In the genomic region with DNA sequence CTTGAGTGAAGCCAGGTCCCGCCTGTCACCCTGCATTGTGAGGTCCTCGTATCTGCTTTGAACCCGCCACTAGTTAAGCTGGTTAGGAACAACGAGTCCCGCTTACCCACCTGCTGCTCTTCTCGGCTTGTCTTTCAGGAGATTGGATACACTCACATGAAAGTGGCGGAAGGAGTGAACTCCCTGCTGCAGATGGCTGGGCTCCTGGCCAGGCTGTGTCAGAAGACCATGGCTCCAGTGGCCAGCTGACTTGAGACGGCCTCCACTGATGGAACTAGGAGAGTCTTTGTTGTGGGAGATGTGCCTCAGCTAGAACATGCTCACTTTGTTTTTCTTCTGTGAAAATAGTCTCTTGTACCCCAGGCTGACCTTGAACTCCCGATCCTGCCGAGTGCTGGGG, we compare ENCODE assay signal across 18 mouse cellular contexts. TPM values are rescaled to one million over a fixed set of nuclear protein-coding genes. Genes with fewer than 3 reads are reported as not detected.
A peak's percentile ranks its signal among the peaks of the same experiment; 100 is the strongest.
DNase-seq lines count a peak whose midpoint lies in the region; ATAC-seq and TF ChIP-seq lines count a peak whose summit lies in the region.
"Had no signal": no experiment of that assay in that cellular context is flagged by ENCODE, and none has a peak within 500 bp of the region (broad histone marks: within the 10 kb centered on the region; RNA-seq: fewer than 3 reads in every experiment).

No protein-coding gene starts in this region.

- no peak for TF ChIP-seq EP300 in CH12.LX (IDR thresholded peaks at IDR 0.05; ENCODE audit: low read length)

- TF ChIP-seq CTCF in CH12.LX (conservative IDR thresholded peaks at IDR 0.05 in 1 of 2, IDR thresholded peaks at IDR 0.05 in 1 of 2; ENCODE audit: low read depth in 2 of 2, low read length in 2 of 2) = no peak

- no peak for ATAC-seq in heart, embryonic 12.5 days (ENCODE audit: insufficient number of reproducible peaks, low FRiP score)
- no peak for ATAC-seq in monocyte, adult 5-6 weeks (replicated peaks; ENCODE audit: insufficient number of reproducible peaks, low FRiP score, low TSS enrichment, poor library complexity, severe bottlenecking)
- ATAC-seq: midbrain, embryonic 13.5 days had no signal

- peaks cover 75% of the 10 kb centered on the region for H3K36me3 ChIP-seq in heart, embryonic 12.5 days
- peaks cover 88 to 96% of the 10 kb centered on the region in 2 experiments for H3K36me3 ChIP-seq in CH12.LX (replicated peaks in 1 of 2; ENCODE audit: control insufficient read depth in 1 of 2, insufficient read depth in 1 of 2, low read length in 1 of 2)

- no peak; the same call in 1 of the 2 replicates for TF ChIP-seq POLR2A in CH12.LX (IDR thresholded peaks at IDR 0.05; ENCODE audit: low read depth, low read length)

- H3K79me2 ChIP-seq in CH12.LX (replicated peaks; ENCODE audit: control insufficient read depth, extremely low read depth, insufficient read depth, poor library complexity, severe bottlenecking) = no peaks in the 10 kb centered on the region

- H3K9ac ChIP-seq in heart, embryonic 12.5 days = no peak overlapping the region
- H3K9ac ChIP-seq in CH12.LX (ENCODE audit: insufficient read depth, low read depth) = no peak overlapping the region
- H3K9ac ChIP-seq: forebrain, embryonic 12.5 days; limb, embryonic 15.5 days; midbrain, embryonic 13.5 days; neural tube, embryonic 12.5 days had no signal

- in situ Hi-C loops in CH12.LX (cut with MboI; ENCODE audit: low pct_ligation_motif_present, low pct_unique_long_range_greater_than_20kb, low sequenced_read_pairs) = no loop called here

- H3K4me2 ChIP-seq in heart, embryonic 12.5 days = no peak overlapping the region
- H3K4me2 ChIP-seq in CH12.LX (ENCODE audit: insufficient read depth, low read depth, poor library complexity, severe bottlenecking) = no peak overlapping the region
- H3K4me2 ChIP-seq: forebrain, embryonic 12.5 days; limb, embryonic 15.5 days; midbrain, embryonic 13.5 days; neural tube, embryonic 12.5 days had no signal

- peaks cover 3% of the 10 kb centered on the region; the same call in 1 of the 2 replicates for H3K4me1 ChIP-seq in heart, embryonic 12.5 days (replicated peaks)
- H3K4me1 ChIP-seq in CH12.LX (ENCODE audit: control insufficient read depth in 1 of 2, insufficient read depth in 2 of 2) = no peaks in the 10 kb centered on the region
- H3K4me1 ChIP-seq: forebrain, embryonic 12.5 days; midbrain, embryonic 13.5 days; neural tube, embryonic 12.5 days had no signal

- H3K27ac ChIP-seq in heart, embryonic 12.5 days (ENCODE audit: poor library complexity, severe bottlenecking) = no peak overlapping the region
- H3K27ac ChIP-seq in CH12.LX (ENCODE audit: insufficient read depth, low read depth) = no peak overlapping the region
- H3K27ac ChIP-seq: forebrain, embryonic 12.5 days; limb, embryonic 15.5 days; midbrain, embryonic 13.5 days; neural tube, embryonic 12.5 days had no signal

- no peaks in the 10 kb centered on the region for H3K27me3 ChIP-seq in heart, embryonic 12.5 days (replicated peaks)
- H3K27me3 ChIP-seq in CH12.LX (replicated peaks) = no peaks in the 10 kb centered on the region
- H3K27me3 ChIP-seq: forebrain, embryonic 12.5 days; limb, embryonic 15.5 days; midbrain, embryonic 13.5 days; neural tube, embryonic 12.5 days had no signal

- 79% methylated on average over 10 of the region's 10 CpGs for WGBS in heart, embryonic 12.5 days

- H3K9me3 ChIP-seq in heart, embryonic 12.5 days (replicated peaks) = no peaks in the 10 kb centered on the region
- H3K9me3 ChIP-seq in CH12.LX (replicated peaks; ENCODE audit: low read length) = peaks cover 3% of the 10 kb centered on the region
- H3K9me3 ChIP-seq: forebrain, embryonic 12.5 days; limb, embryonic 15.5 days; midbrain, embryonic 13.5 days; neural tube, embryonic 12.5 days had no signal

- peak; percentile 13 for DNase-seq in heart, adult 8-10 months (ENCODE audit: low spot score)
- DNase-seq in CH12.LX (ENCODE audit: extremely low read depth) = no peak
- DNase-seq in brain, adult 2 months (ENCODE audit: low read depth, low spot score) = peak; percentile 69
- peak; percentile 27 for DNase-seq in gastrocnemius, postnatal 25 days
- no peak for DNase-seq in urinary bladder, postnatal 4 days (ENCODE audit: low spot score in 2 of 2)
- DNase-seq: adrenal gland, postnatal 25 days; lung, adult 18-20 months; right cerebral cortex, postnatal 4 days; thymus, adult 18-20 months had no signal

- no peak for TF ChIP-seq RAD21 in CH12.LX (IDR thresholded peaks at IDR 0.05; ENCODE audit: low read depth, low read length)

- H3K4me3 ChIP-seq in heart, embryonic 12.5 days = no peak overlapping the region
- no peak overlapping the region for H3K4me3 ChIP-seq in CH12.LX (replicated peaks in 1 of 3; ENCODE audit: low read depth in 2 of 3, low read length in 2 of 3, poor library complexity in 1 of 3)
- H3K4me3 ChIP-seq: forebrain, embryonic 12.5 days; limb, embryonic 15.5 days; midbrain, embryonic 13.5 days; neural tube, embryonic 12.5 days had no signal

- dilution Hi-C loops in CH12.LX (cut with MboI; ENCODE audit: extremely low pct_ligation_motif_present, extremely low pct_unique_long_range_greater_than_20kb, low sequenced_read_pairs) = no loop called here

TF ChIP-seq in CH12.LX, 34 proteins besides CTCF, POLR2A, EP300 and RAD21:
- TF ChIP-seq POLR2AphosphoS2 (IDR thresholded peaks at IDR 0.05; ENCODE audit: low read depth, low read length) = 0 out of 2 replicates have a peak, but pooled peaks have one; percentile 7
- no peak for TF ChIP-seq MAFK (IDR thresholded peaks at IDR 0.05; ENCODE audit: insufficient replicate concordance, low read length)

RNA-seq across cellular contexts. Expression of gene Rfc2, which starts 16.5 kb away (rescaled TPM):
- total RNA-seq in heart, adult 8-10 months (2022) = 10 to 100 TPM; 21.6 to 26.0 (median 24.6) TPM
- 199 TPM in 2 replicates for polyA plus RNA-seq in heart, embryonic 12.5 days (2016; fragmentation: Nextera tagmentation; extraction: Ambion mirVana)
- total RNA-seq in CH12.LX (2012; rRNA removed) = 223 and 237 TPM in 2 replicates
- total RNA-seq in CH12.LX (2014; rRNA removed) = 219 and 222 TPM in 2 replicates
- polyA plus RNA-seq in CH12.LX (2012; ENCODE audit: insufficient read length, low read depth) = 267 and 283 TPM in 2 replicates
- total RNA-seq in gastrocnemius, postnatal 25 days (2021) = 10 to 100 TPM; 13.9 to 14.1 TPM
- 50.7 to 69.7 TPM (median 58.7 TPM) in 3 replicates for total RNA-seq in monocyte, adult 5-6 weeks (2017)

RNA-seq across cellular contexts. Expression of gene Lat2, which starts 17.1 kb away (rescaled TPM):
- total RNA-seq in heart, adult 8-10 months (2022) = 1 to 10 TPM in 3 of 4 experiments, under 1 TPM in 1; 0.44 to 2.4 (median 1.8) TPM
- polyA plus RNA-seq in heart, embryonic 12.5 days (2016; fragmentation: Nextera tagmentation; extraction: Ambion mirVana) = 2.4 and 2.8 TPM in 2 replicates
- total RNA-seq in CH12.LX (2012; rRNA removed) (89.7 and 100 TPM in 2 replicates), CH12.LX (2014; rRNA removed) (121 and 130 TPM in 2 replicates)
- polyA plus RNA-seq in CH12.LX (2012; ENCODE audit: insufficient read length, low read depth) = 108 and 112 TPM in 2 replicates
- total RNA-seq in gastrocnemius, postnatal 25 days (2021) = under 1 TPM; 0.41 to 0.99 TPM
- total RNA-seq in monocyte, adult 5-6 weeks (2017) = 191 to 217 TPM (median 196 TPM) in 3 replicates

RNA-seq across cellular contexts. Expression of gene Syna, which starts 37.7 kb away (rescaled TPM):
- total RNA-seq in heart, adult 8-10 months (2022) = not detected
- polyA plus RNA-seq in heart, embryonic 12.5 days (2016; fragmentation: Nextera tagmentation; extraction: Ambion mirVana) = not detected in 2 replicates
- total RNA-seq in CH12.LX (2012; rRNA removed) = 0.08 and 0.13 TPM in 2 replicates
- 0.13 TPM in 1 of 2 replicates, not detected in the other for total RNA-seq in CH12.LX (2014; rRNA removed)
- polyA plus RNA-seq in CH12.LX (2012; ENCODE audit: insufficient read length, low read depth) = 2.3 and 4.0 TPM in 2 replicates
- not detected for total RNA-seq in gastrocnemius, postnatal 25 days (2021)
- total RNA-seq in monocyte, adult 5-6 weeks (2017) = not detected in 3 replicates
- total RNA-seq: adrenal gland, postnatal 25 days; common myeloid progenitor, adult 5-6 weeks; gastrocnemius, postnatal 36 days; heart, postnatal 36 days had no signal

RNA-seq across cellular contexts. Expression of gene Eif4h, which starts 41.6 kb away (rescaled TPM):
- total RNA-seq in heart, adult 8-10 months (2022) = 100 to 1,000 TPM; 124 to 141 (median 129) TPM
- polyA plus RNA-seq in heart, embryonic 12.5 days (2016; fragmentation: Nextera tagmentation; extraction: Ambion mirVana) = 341 and 342 TPM in 2 replicates
- total RNA-seq in CH12.LX (2012; rRNA removed) (408 and 445 TPM in 2 replicates), CH12.LX (2014; rRNA removed) (432 and 470 TPM in 2 replicates)
- polyA plus RNA-seq in CH12.LX (2012; ENCODE audit: insufficient read length, low read depth) = 391 and 417 TPM in 2 replicates
- total RNA-seq in gastrocnemius, postnatal 25 days (2021) = 10 to 100 TPM; 85.7 to 97.7 TPM
- 260 to 269 TPM (median 265 TPM) in 3 replicates for total RNA-seq in monocyte, adult 5-6 weeks (2017)

RNA-seq across cellular contexts. Expression of gene Clip2, which starts 45.5 kb away (rescaled TPM):
- 1 to 10 TPM; 4.5 to 6.8 (median 5.4) TPM for total RNA-seq in heart, adult 8-10 months (2022)
- 2.5 and 2.7 TPM in 2 replicates for polyA plus RNA-seq in heart, embryonic 12.5 days (2016; fragmentation: Nextera tagmentation; extraction: Ambion mirVana)
- total RNA-seq in CH12.LX (2012; rRNA removed) = 6.5 and 8.7 TPM in 2 replicates
- total RNA-seq in CH12.LX (2014; rRNA removed) = 4.7 and 5.4 TPM in 2 replicates
- 15.7 and 16.7 TPM in 2 replicates for polyA plus RNA-seq in CH12.LX (2012; ENCODE audit: insufficient read length, low read depth)
- total RNA-seq in gastrocnemius, postnatal 25 days (2021) = 1 to 10 TPM; 3.6 to 4.0 TPM
- total RNA-seq in monocyte, adult 5-6 weeks (2017) = 18.2 to 30.1 TPM (median 20.4 TPM) in 3 replicates

Comparison
In these comparisons a context has a peak if more than half of its experiments do, and no peak if none do; other contexts are left out.
1. DNase-seq: peak in heart, adult 8-10 months (single experiment), brain, adult 2 months (single experiment) and gastrocnemius, postnatal 25 days (single experiment); none in CH12.LX (single experiment) and urinary bladder, postnatal 4 days (0 of 2).
2. RNA of gene Lat2, which starts 17.1 kb away (total RNA-seq): 191 to 217 TPM in monocyte, adult 5-6 weeks and 89.7 to 130 TPM in CH12.LX; 0.44 to 2.4 TPM in heart, adult 8-10 months and 0.41 to 0.99 TPM in gastrocnemius, postnatal 25 days; every median in the first group is over 10 times any median in the second.